Mouse (Mus musculus) gastrocnemius, postnatal 36 days (tissue): ENCODE data around the gene Meis2. TPM values are rescaled to one million over a fixed set of nuclear protein-coding genes. Genes with fewer than 3 reads are reported as not detected.

Source experiments
- DNase-seq, 2 experiments: peaks; one replicate each; pipeline ENCODE4 v3.0.0; 2022
- intact Hi-C: fragments of 180-260 bp; cut with DNase I; formaldehyde crosslinking; loops from one replicate; pipeline ENCODE4 v1.15.1; 2025
- total RNA-seq, 2 experiments: library from RNA; stranded (reverse); gene quantifications; 2 replicates each; pipeline ENCODE4 v1.2.3; 2021

Gene Meis2
- total RNA-seq, 2 experiments from 2014 or later = 0.86 to 0.97 TPM

GRCm38 (mm10) chr2:115962728-115963127 is 102.9 kb downstream of the Meis2 start:
- intact Hi-C loops = no loop called here
- no peak for DNase-seq

GRCm38 (mm10) chr2:115962113-115962512 is 103.5 kb downstream of the Meis2 start:
- intact Hi-C loops = no loop called here
- DNase-seq = no peak

DNA sequence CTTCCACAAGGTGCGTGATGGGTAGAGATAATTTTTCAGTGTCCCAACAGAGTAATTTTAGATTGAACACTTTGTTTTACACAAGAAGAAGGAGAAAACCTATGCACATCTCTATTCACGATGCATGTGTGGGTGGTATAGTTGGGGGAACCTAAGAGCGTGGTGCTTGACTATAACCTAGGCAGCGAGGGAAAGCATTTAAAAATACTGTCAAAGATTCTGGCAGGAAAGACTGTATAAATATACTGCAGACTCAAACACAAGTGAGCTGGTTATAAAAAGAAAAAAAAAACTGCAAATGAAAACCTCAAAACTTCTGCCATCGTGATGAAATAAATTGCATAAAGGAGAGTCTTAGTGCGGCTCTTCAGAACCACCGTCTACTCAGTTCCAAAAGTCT is 105.0 kb downstream of the Meis2 start:
- DNase-seq = no peak
- intact Hi-C loops = no loop called here

GRCm38 (mm10) chr2:115956786-115957185 is 108.9 kb downstream of the Meis2 start:
- intact Hi-C loops = no loop called here
- DNase-seq = no peak

- intact Hi-C loops = no loop called here
- no peak for DNase-seq
Measured at GRCm38 (mm10) chr2:115950645-115951044, 115.0 kb downstream of the Meis2 start.

DNA sequence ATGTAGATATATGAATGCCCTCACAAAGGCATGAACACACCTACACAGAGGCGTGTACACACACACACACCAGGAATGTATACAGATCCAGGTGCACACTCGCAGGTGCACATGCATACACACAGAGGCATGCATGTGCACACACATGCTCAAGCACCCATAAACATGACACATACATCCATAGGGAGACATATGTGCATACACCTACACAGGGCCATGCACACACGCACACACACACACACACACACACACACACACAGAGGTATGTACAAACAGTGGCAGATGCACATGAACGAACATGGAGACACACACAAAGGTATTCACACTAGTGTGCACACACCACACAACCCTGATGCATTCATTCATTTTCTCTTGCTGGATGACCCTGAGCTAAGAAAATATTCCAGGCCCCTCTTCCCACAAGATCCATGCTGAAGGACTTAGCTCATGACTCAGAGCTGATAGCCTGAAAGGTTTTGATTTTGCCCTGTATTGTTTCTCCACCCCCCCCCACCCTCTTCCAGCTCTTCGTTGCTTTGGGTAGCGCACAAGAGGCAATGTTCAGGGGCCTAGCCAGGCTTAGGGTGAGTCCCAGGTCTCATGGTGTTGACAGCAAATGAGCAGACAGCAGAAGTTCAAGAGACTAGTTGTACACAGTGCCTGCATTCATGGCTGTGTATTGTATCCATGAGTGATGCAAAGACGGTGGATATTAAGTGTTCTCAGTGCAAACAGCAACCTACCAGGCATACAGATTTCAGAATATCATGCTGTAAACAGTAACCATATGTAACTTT is 116.8 kb downstream of the Meis2 start:
- intact Hi-C loops = no loop called here
- DNase-seq = no peak

GRCm38 (mm10) chr2:115947714-115948226 is 117.9 kb downstream of the Meis2 start:
- DNase-seq = no peak
- intact Hi-C loops = no loop called here

GRCm38 (mm10) chr2:115943044-115943443 is 122.6 kb downstream of the Meis2 start:
- intact Hi-C loops = no loop called here
- DNase-seq = no peak

DNA sequence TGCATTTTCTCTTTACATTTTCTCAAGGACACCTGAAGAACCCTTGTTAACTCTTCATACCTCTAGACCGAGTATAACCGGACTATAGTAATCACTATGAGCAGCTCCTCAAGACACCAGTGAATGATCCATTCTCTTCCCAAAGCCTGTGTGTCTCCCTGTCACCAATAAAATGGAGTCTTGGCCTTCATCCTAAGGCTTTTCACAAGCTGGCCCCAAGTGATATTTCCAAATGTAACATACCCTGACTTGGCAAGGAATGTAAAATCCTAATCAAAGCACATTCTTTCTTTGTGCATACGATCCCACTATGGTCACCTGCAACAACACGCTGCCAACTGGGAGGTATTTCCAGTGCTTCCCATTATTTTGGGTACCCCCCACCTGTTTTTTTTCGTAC is 125.8 kb downstream of the Meis2 start:
- intact Hi-C loops = no loop called here
- no peak for DNase-seq

GRCm38 (mm10) chr2:115938926-115939563 is 126.6 kb downstream of the Meis2 start:
- no peak for DNase-seq
- intact Hi-C loops = no loop called here

- intact Hi-C loops = no loop called here
- DNase-seq = no peak
Measured at GRCm38 (mm10) chr2:115938296-115938695, 127.3 kb downstream of the Meis2 start.

GRCm38 (mm10) chr2:115937896-115938295 is 127.7 kb downstream of the Meis2 start:
- intact Hi-C loops = no loop called here
- DNase-seq = no peak

GRCm38 (mm10) chr2:115936786-115937185 is 128.9 kb downstream of the Meis2 start:
- DNase-seq = no peak
- intact Hi-C loops = no loop called here

DNA sequence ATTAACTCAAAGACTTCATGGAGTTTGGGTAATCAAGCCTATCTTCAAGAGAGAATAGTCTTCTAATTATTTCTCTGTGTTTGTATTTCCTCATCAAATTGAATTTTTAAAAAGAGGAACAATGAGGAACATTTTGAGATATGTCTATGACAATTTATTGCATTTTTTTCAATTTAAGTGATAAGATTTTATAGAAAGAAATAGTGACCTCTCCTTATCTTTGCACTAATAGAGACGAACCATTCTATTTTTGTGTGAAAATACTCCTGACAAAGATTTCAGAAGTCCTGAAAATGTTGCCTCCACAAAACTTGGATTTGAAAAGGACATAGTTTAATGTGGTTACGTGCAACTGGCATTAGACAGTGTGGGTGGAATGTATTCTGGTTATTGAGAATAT is 131.3 kb downstream of the Meis2 start:
- no peak for DNase-seq
- intact Hi-C loops = no loop called here

DNA sequence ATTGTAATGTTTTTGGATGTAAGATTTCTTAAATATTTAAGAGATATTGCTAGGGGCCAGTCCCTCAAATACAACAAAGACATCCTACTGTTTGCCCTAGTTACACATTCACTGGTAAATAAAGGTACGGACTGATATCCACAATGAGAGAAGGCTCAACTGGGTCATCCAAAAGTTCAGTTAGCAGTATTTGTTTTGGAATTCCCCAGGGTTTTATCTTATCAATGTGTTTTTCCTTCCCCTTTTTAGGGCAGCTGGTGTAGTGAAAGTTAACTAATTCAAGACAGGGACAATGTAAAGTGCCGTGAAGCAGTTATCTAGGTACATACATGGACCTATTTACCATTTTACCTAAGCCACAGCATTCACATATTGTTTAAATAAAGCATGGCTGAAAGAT is 132.4 kb downstream of the Meis2 start:
- DNase-seq = no peak
- intact Hi-C loops = no loop called here

- intact Hi-C loops = no loop called here
- DNase-seq = no peak
Measured at GRCm38 (mm10) chr2:115925744-115926143, 139.9 kb downstream of the Meis2 start.

- intact Hi-C loops = no loop called here
Measured at GRCm38 (mm10) chr2:115924472-115924871, 141.2 kb downstream of the Meis2 start.

GRCm38 (mm10) chr2:115923247-115923646 is 142.4 kb downstream of the Meis2 start:
- intact Hi-C loops = no loop called here
- DNase-seq = no peak

More at GRCm38 (mm10) chr2:115924472-115924871, 141.2 kb downstream of the Meis2 start:
- no peak for DNase-seq

GRCm38 (mm10) chr2:115921687-115922086 is 144.0 kb downstream of the Meis2 start:
- intact Hi-C loops = no loop called here

GRCm38 (mm10) chr2:115920336-115920951 is 145.2 kb downstream of the Meis2 start:
- intact Hi-C loops = no loop called here

More at GRCm38 (mm10) chr2:115921687-115922086, 144.0 kb downstream of the Meis2 start:
- DNase-seq = no peak

More at GRCm38 (mm10) chr2:115920336-115920951, 145.2 kb downstream of the Meis2 start:
- DNase-seq = no peak
